In the genomic region with DNA sequence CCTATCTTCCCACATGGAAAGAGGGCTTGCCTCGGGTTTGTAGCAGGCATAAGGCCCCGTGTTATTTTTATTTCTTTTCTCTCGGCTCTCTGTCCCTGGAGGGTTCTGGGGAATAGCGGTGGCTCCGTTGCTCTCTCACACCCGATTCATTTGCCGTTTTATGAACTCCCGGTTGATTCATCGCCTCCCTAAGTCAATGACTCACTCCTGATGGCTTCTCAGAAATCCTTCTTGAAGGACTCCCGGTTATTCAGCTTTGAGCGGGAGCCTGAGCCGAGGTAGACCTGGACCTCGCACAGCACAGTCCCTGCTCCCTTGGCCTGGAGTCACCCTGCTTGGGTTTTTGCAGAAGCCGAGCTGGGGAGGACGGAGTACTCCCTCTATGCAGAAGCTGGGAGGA, we compare ENCODE assay signal across 28 mouse cellular contexts. TPM values are rescaled to one million over a fixed set of nuclear protein-coding genes. Genes with fewer than 3 reads are reported as not detected.
DNase-seq lines count a peak whose midpoint lies in the region; ATAC-seq and TF ChIP-seq lines count a peak whose summit lies in the region.
"Had no signal": no experiment of that assay in that cellular context is flagged by ENCODE, and none has a peak within 500 bp of the region (broad histone marks: within the 10 kb centered on the region; RNA-seq: fewer than 3 reads in every experiment).

No protein-coding gene starts in this region.

- H3K27ac ChIP-seq in midbrain, embryonic 10.5 days (replicated peaks), result no peak overlapping the region; the same call in 1 of the 2 replicates
- H3K27ac ChIP-seq in midbrain, embryonic 11.5 days (ENCODE audit: low read depth, low read length), result no peak overlapping the region; the same call in 1 of the 2 replicates
- peak overlapping the region; percentile 57; the same call in 1 of the 2 replicates for H3K27ac ChIP-seq in forebrain, postnatal 0 days (ENCODE audit: low read depth, low read length)
- no peak overlapping the region for H3K27ac ChIP-seq in neural tube, embryonic 12.5 days
- H3K27ac ChIP-seq: hindbrain, embryonic 13.5 days; limb, embryonic 13.5 days; liver, embryonic 12.5 days had no signal

- TF ChIP-seq CTCF in Patski (IDR thresholded peaks at IDR 0.05), result no peak
- no peak for TF ChIP-seq CTCF in forebrain, postnatal 0 days (IDR thresholded peaks at IDR 0.05; ENCODE audit: low read depth)

- peaks cover 98% of the 10 kb centered on the region for H3K27me3 ChIP-seq in midbrain, embryonic 10.5 days (ENCODE audit: low read depth, poor library complexity, severe bottlenecking)
- peaks cover 34% of the 10 kb centered on the region for H3K27me3 ChIP-seq in midbrain, embryonic 11.5 days (ENCODE audit: control insufficient read depth, insufficient read depth, low read length)
- H3K27me3 ChIP-seq in Patski, result peaks cover 11% of the 10 kb centered on the region
- H3K27me3 ChIP-seq in forebrain, postnatal 0 days (ENCODE audit: insufficient read depth, low read length), result peaks cover 4% of the 10 kb centered on the region
- H3K27me3 ChIP-seq in neural tube, embryonic 12.5 days (replicated peaks), result peaks cover 77% of the 10 kb centered on the region

- DNase-seq in midbrain, embryonic 10.5 days (ENCODE audit: low spot score), result peak; percentile 11
- no peak for DNase-seq in midbrain, embryonic 11.5 days (ENCODE audit: low spot score, missing footprints)
- DNase-seq in Patski (ENCODE audit: low read depth, low spot score), result no peak
- peak; percentile 35 for DNase-seq in forebrain, postnatal 0 days
- DNase-seq in thymus, postnatal 4 days, result no peak
- DNase-seq in gastrocnemius, adult 8-10 months (ENCODE audit: low spot score in 2 of 2), result no peak
- no peak for DNase-seq in left cerebral cortex, postnatal 10 days (ENCODE audit: extremely low spot score in 1 of 2, low spot score in 2 of 2)
- DNase-seq: adrenal gland, postnatal 14 days; cerebellum, adult 9-10 months; gastrocnemius, postnatal 25 days; heart, adult 18-20 months; heart, postnatal 10 days; kidney, adult 2 months; kidney, postnatal 25 days; lung, adult 18-20 months; lung, postnatal 10 days; thymus, adult 2 months had no signal

- CTCF ChIA-PET in Patski (lab: Charles Lee), result no interaction called here

- no peak for ATAC-seq in midbrain, embryonic 11.5 days (ENCODE audit: low FRiP score)
- ATAC-seq in Patski, result peak; percentile 71
- ATAC-seq in forebrain, postnatal 0 days, result peak; percentile 34
- ATAC-seq in neural tube, embryonic 12.5 days (ENCODE audit: low FRiP score, low read depth), result no peak
- ATAC-seq: liver, embryonic 12.5 days had no signal

- WGBS in midbrain, embryonic 10.5 days, result 84% methylated on average over 15 of the region's 15 CpGs
- WGBS in midbrain, embryonic 11.5 days, result 76% methylated on average over 15 of the region's 15 CpGs
- 44% methylated on average over 15 of the region's 15 CpGs for WGBS in forebrain, postnatal 0 days
- WGBS in neural tube, embryonic 12.5 days, result 41% methylated on average over 15 of the region's 15 CpGs

- POLR2A ChIA-PET in Patski (lab: Charles Lee), result no interaction called here

- H3K9me3 ChIP-seq in midbrain, embryonic 10.5 days (replicated peaks), result no peaks in the 10 kb centered on the region
- no peaks in the 10 kb centered on the region for H3K9me3 ChIP-seq in midbrain, embryonic 11.5 days (ENCODE audit: control insufficient read depth, low read length)
- no peaks in the 10 kb centered on the region for H3K9me3 ChIP-seq in forebrain, postnatal 0 days (ENCODE audit: low read length)
- H3K9me3 ChIP-seq in neural tube, embryonic 12.5 days, result no peaks in the 10 kb centered on the region
- H3K9me3 ChIP-seq: heart, embryonic 12.5 days; hindbrain, embryonic 13.5 days; limb, embryonic 13.5 days; liver, embryonic 12.5 days had no signal

- peaks cover 82% of the 10 kb centered on the region for H3K4me1 ChIP-seq in midbrain, embryonic 10.5 days
- peaks cover 50% of the 10 kb centered on the region for H3K4me1 ChIP-seq in midbrain, embryonic 11.5 days (ENCODE audit: control insufficient read depth, insufficient read depth, low read length)
- H3K4me1 ChIP-seq in forebrain, postnatal 0 days (ENCODE audit: insufficient read depth), result peaks cover 4% of the 10 kb centered on the region
- H3K4me1 ChIP-seq in neural tube, embryonic 12.5 days, result peaks cover 20% of the 10 kb centered on the region; the same call in 1 of the 2 replicates
- H3K4me1 ChIP-seq: heart, embryonic 12.5 days; liver, embryonic 12.5 days had no signal

- H3K36me3 ChIP-seq in midbrain, embryonic 10.5 days, result peaks cover 11% of the 10 kb centered on the region
- no peaks in the 10 kb centered on the region for H3K36me3 ChIP-seq in midbrain, embryonic 11.5 days (ENCODE audit: control insufficient read depth, insufficient read depth, low read length)
- H3K36me3 ChIP-seq in forebrain, postnatal 0 days (ENCODE audit: insufficient read depth), result no peaks in the 10 kb centered on the region
- no peaks in the 10 kb centered on the region for H3K36me3 ChIP-seq in neural tube, embryonic 12.5 days
- H3K36me3 ChIP-seq: heart, embryonic 12.5 days; hindbrain, embryonic 13.5 days; limb, embryonic 13.5 days; liver, embryonic 12.5 days had no signal

- in situ Hi-C loops in Patski (cut with MboI; ENCODE audit: low pct_unique_long_range_greater_than_20kb), result loop anchor here (5.0 kb wide), 1 partner anchor 437 kb away; no protein-coding TSS in a partner anchor

- no peak overlapping the region for H3K9ac ChIP-seq in midbrain, embryonic 11.5 days (ENCODE audit: low read length)
- no peak overlapping the region for H3K9ac ChIP-seq in forebrain, postnatal 0 days
- H3K9ac ChIP-seq in neural tube, embryonic 12.5 days, result no peak overlapping the region
- H3K9ac ChIP-seq: heart, embryonic 12.5 days; hindbrain, embryonic 13.5 days; limb, embryonic 13.5 days; liver, embryonic 12.5 days had no signal

- intact Hi-C loops in left cerebral cortex, postnatal 10 days (cut with DNase I), result no loop called here

- H3K4me3 ChIP-seq in midbrain, embryonic 10.5 days, result no peak overlapping the region
- no peak overlapping the region for H3K4me3 ChIP-seq in midbrain, embryonic 11.5 days (ENCODE audit: low read depth, low read length)
- no peak overlapping the region for H3K4me3 ChIP-seq in forebrain, postnatal 0 days (ENCODE audit: low read depth, low read length)
- H3K4me3 ChIP-seq in neural tube, embryonic 12.5 days, result no peak overlapping the region
- H3K4me3 ChIP-seq: heart, embryonic 12.5 days; hindbrain, embryonic 13.5 days; limb, embryonic 13.5 days; liver, embryonic 12.5 days had no signal

- H3K4me2 ChIP-seq in midbrain, embryonic 11.5 days, result no peak overlapping the region
- H3K4me2 ChIP-seq in forebrain, postnatal 0 days (ENCODE audit: low read depth), result peak overlapping the region; percentile 34
- H3K4me2 ChIP-seq in neural tube, embryonic 12.5 days (replicated peaks), result peak overlapping the region; percentile 35
- H3K4me2 ChIP-seq: heart, embryonic 12.5 days; hindbrain, embryonic 13.5 days; limb, embryonic 13.5 days; liver, embryonic 12.5 days had no signal

RNA-seq across cellular contexts. Expression of a gene that starts 8.0 kb away (rescaled TPM):
- 13.8 and 18.2 TPM in 2 replicates for polyA plus RNA-seq in midbrain, embryonic 10.5 days (2016; fragmentation: Nextera tagmentation; extraction: Ambion mirVana)
- polyA plus RNA-seq in midbrain, embryonic 11.5 days (2014; fragmentation: Nextera tagmentation; extraction: Ambion mirVana), result 19.2 and 20.5 TPM in 2 replicates
- 0.24 TPM for polyA plus RNA-seq in Patski (2021)
- total RNA-seq in forebrain, postnatal 0 days (2014; rRNA removed), result 19.7 and 30.5 TPM in 2 replicates
- 20.2 and 31.1 TPM in 2 replicates for polyA plus RNA-seq in forebrain, postnatal 0 days (2015; fragmentation: Nextera tagmentation; extraction: Ambion mirVana)
- 25.2 and 25.8 TPM in 2 replicates for polyA plus RNA-seq in neural tube, embryonic 12.5 days (2016; fragmentation: Nextera tagmentation; extraction: Ambion mirVana)
- under 1 TPM; 0.19 to 0.34 (median 0.28) TPM for total RNA-seq in gastrocnemius, adult 8-10 months (2022)
- total RNA-seq in left cerebral cortex, postnatal 10 days (2021), result 10 to 100 TPM; 31.3 to 33.5 TPM
- total RNA-seq: megakaryocyte progenitor cell, adult 5-6 weeks; monocyte, adult 5-6 weeks; neutrophil, adult 5-6 weeks had no signal

RNA-seq across cellular contexts. Expression of a gene that starts 28.8 kb away (rescaled TPM):
- polyA plus RNA-seq in midbrain, embryonic 10.5 days (2016; fragmentation: Nextera tagmentation; extraction: Ambion mirVana), result 63.6 and 68.0 TPM in 2 replicates
- polyA plus RNA-seq in midbrain, embryonic 11.5 days (2014; fragmentation: Nextera tagmentation; extraction: Ambion mirVana), result 66.2 and 75.4 TPM in 2 replicates
- polyA plus RNA-seq in Patski (2021), result 40.6 TPM
- total RNA-seq in forebrain, postnatal 0 days (2014; rRNA removed), result 14.2 and 16.2 TPM in 2 replicates
- polyA plus RNA-seq in forebrain, postnatal 0 days (2015; fragmentation: Nextera tagmentation; extraction: Ambion mirVana), result 30.9 and 33.0 TPM in 2 replicates
- 58.5 and 60.4 TPM in 2 replicates for polyA plus RNA-seq in neural tube, embryonic 12.5 days (2016; fragmentation: Nextera tagmentation; extraction: Ambion mirVana)
- 10 to 100 TPM; 14.0 to 20.8 (median 18.7) TPM for total RNA-seq in gastrocnemius, adult 8-10 months (2022)
- 10 to 100 TPM; 15.2 to 15.8 TPM for total RNA-seq in left cerebral cortex, postnatal 10 days (2021)

RNA-seq across cellular contexts. Expression of a gene that starts 35.9 kb away (rescaled TPM):
- polyA plus RNA-seq in midbrain, embryonic 10.5 days (2016; fragmentation: Nextera tagmentation; extraction: Ambion mirVana), result 4.6 and 5.8 TPM in 2 replicates
- 3.9 and 4.5 TPM in 2 replicates for polyA plus RNA-seq in midbrain, embryonic 11.5 days (2014; fragmentation: Nextera tagmentation; extraction: Ambion mirVana)
- polyA plus RNA-seq in Patski (2021), result 35.5 TPM
- total RNA-seq in forebrain, postnatal 0 days (2014; rRNA removed), result 2.5 and 3.0 TPM in 2 replicates
- polyA plus RNA-seq in forebrain, postnatal 0 days (2015; fragmentation: Nextera tagmentation; extraction: Ambion mirVana), result 1.4 and 2.0 TPM in 2 replicates
- polyA plus RNA-seq in neural tube, embryonic 12.5 days (2016; fragmentation: Nextera tagmentation; extraction: Ambion mirVana), result 1.6 and 3.6 TPM in 2 replicates
- total RNA-seq in gastrocnemius, adult 8-10 months (2022), result 100 to 1,000 TPM; 240 to 437 (median 328) TPM
- 1 to 10 TPM; 3.8 to 4.5 TPM for total RNA-seq in left cerebral cortex, postnatal 10 days (2021)

RNA-seq across cellular contexts. Expression of a gene that starts 50.0 kb away (rescaled TPM):
- 247 and 256 TPM in 2 replicates for polyA plus RNA-seq in midbrain, embryonic 10.5 days (2016; fragmentation: Nextera tagmentation; extraction: Ambion mirVana)
- 221 and 236 TPM in 2 replicates for polyA plus RNA-seq in midbrain, embryonic 11.5 days (2014; fragmentation: Nextera tagmentation; extraction: Ambion mirVana)
- polyA plus RNA-seq in Patski (2021), result 59.3 TPM
- 46.3 and 54.4 TPM in 2 replicates for total RNA-seq in forebrain, postnatal 0 days (2014; rRNA removed)
- polyA plus RNA-seq in forebrain, postnatal 0 days (2015; fragmentation: Nextera tagmentation; extraction: Ambion mirVana), result 68.3 and 84.1 TPM in 2 replicates
- 157 and 162 TPM in 2 replicates for polyA plus RNA-seq in neural tube, embryonic 12.5 days (2016; fragmentation: Nextera tagmentation; extraction: Ambion mirVana)
- total RNA-seq in gastrocnemius, adult 8-10 months (2022), result 10 to 100 TPM in 2 of 4 experiments, 1 to 10 TPM in 2; 9.5 to 12.8 (median 10.2) TPM
- total RNA-seq in left cerebral cortex, postnatal 10 days (2021), result 10 to 100 TPM; 36.3 to 36.6 TPM

RNA-seq across cellular contexts. Expression of a gene that starts 54.0 kb away (rescaled TPM):
- 0.73 and 1.9 TPM in 2 replicates for polyA plus RNA-seq in midbrain, embryonic 10.5 days (2016; fragmentation: Nextera tagmentation; extraction: Ambion mirVana)
- polyA plus RNA-seq in midbrain, embryonic 11.5 days (2014; fragmentation: Nextera tagmentation; extraction: Ambion mirVana), result 0.16 TPM in 1 of 2 replicates, not detected in the other
- polyA plus RNA-seq in Patski (2021), result not detected
- total RNA-seq in forebrain, postnatal 0 days (2014; rRNA removed), result 0.23 TPM in 1 of 2 replicates, not detected in the other
- polyA plus RNA-seq in forebrain, postnatal 0 days (2015; fragmentation: Nextera tagmentation; extraction: Ambion mirVana), result 0.18 TPM in 1 of 2 replicates, not detected in the other
- 0.84 and 1.2 TPM in 2 replicates for polyA plus RNA-seq in neural tube, embryonic 12.5 days (2016; fragmentation: Nextera tagmentation; extraction: Ambion mirVana)
- total RNA-seq in gastrocnemius, adult 8-10 months (2022), result not detected
- total RNA-seq in left cerebral cortex, postnatal 10 days (2021), result under 1 TPM; 0.54 to 0.71 TPM
- total RNA-seq: adrenal gland, postnatal 14 days; gastrocnemius, postnatal 25 days; heart, adult 18-20 months; heart, postnatal 10 days; megakaryocyte progenitor cell, adult 5-6 weeks; monocyte, adult 5-6 weeks; neutrophil, adult 5-6 weeks had no signal
- polyA plus RNA-seq: heart, embryonic 12.5 days; hindbrain, embryonic 13.5 days; intestine, embryonic 14.5 days; kidney, adult 2 months; liver, embryonic 12.5 days; small intestine, adult 2 months; stomach, embryonic 16.5 days; thymus, adult 2 months had no signal

Comparison
In these comparisons a context has a peak if more than half of its experiments do, and no peak if none do; other contexts are left out.
1. DNase-seq: peak in midbrain, embryonic 10.5 days (single experiment) and forebrain, postnatal 0 days (single experiment); none in midbrain, embryonic 11.5 days (single experiment), Patski (single experiment), thymus, postnatal 4 days (single experiment), gastrocnemius, adult 8-10 months (0 of 2) and left cerebral cortex, postnatal 10 days (0 of 2).
2. ATAC-seq: peak in Patski (single experiment) and forebrain, postnatal 0 days (single experiment); none in midbrain, embryonic 11.5 days (single experiment) and neural tube, embryonic 12.5 days (single experiment).
3. RNA of a gene that starts 8.0 kb away (polyA plus RNA-seq): 25.2 to 25.8 TPM in neural tube, embryonic 12.5 days, 19.2 to 20.5 TPM in midbrain, embryonic 11.5 days, 20.2 to 31.1 TPM in forebrain, postnatal 0 days and 13.8 to 18.2 TPM in midbrain, embryonic 10.5 days; 0.24 TPM in Patski (single experiment); every median in the first group is over 10 times any median in the second.